Mouse (Mus musculus) stomach, embryonic 14.5 days (tissue): ENCODE measurements around the gene Tfcp2. TPM values are rescaled to one million over a fixed set of nuclear protein-coding genes. Genes with fewer than 3 reads are reported as not detected.

Source experiments
- ATAC-seq: fragments of 200-750 bp; cut with Nextera tagmentation; 2 replicates; pipeline ENCODE4 v1.8.0; 2017; ENCODE audit warnings: low read depth, moderate TSS enrichment; ENCODE audit not compliant: insufficient number of reproducible peaks, insufficient read depth, low FRiP score
- H3K27ac ChIP-seq: fragments of 300-500 bp; sonication (generic); 2 replicates; pipeline ENCODE4 v1.5.1; 2014; ENCODE audit warnings: mild to moderate bottlenecking, low read length, moderate library complexity, mixed read lengths
- H3K27me3 ChIP-seq: fragments of 300-500 bp; sonication (generic); 2 replicates; pipeline ENCODE4 v1.6.1; 2014; ENCODE audit warnings: low read length, control low read depth, mixed read lengths; ENCODE audit not compliant: control insufficient read depth, insufficient read depth
- H3K36me3 ChIP-seq: fragments of 300-500 bp; sonication (generic); 2 replicates; pipeline ENCODE4 v1.6.1; 2014; ENCODE audit warnings: mild to moderate bottlenecking, control low read depth, low read length, moderate library complexity, mixed read lengths; ENCODE audit not compliant: control insufficient read depth, insufficient read depth
- H3K4me1 ChIP-seq: fragments of 300-500 bp; sonication (generic); 2 replicates; pipeline ENCODE4 v1.6.1; 2014; ENCODE audit warnings: low read length, control low read depth, mixed read lengths; ENCODE audit not compliant: control insufficient read depth, insufficient read depth
- H3K4me2 ChIP-seq: fragments of 300-500 bp; sonication (generic); replicated peaks from 2 replicates; pipeline ENCODE4 v1.6.1; 2014; ENCODE audit warnings: low read depth, low read length, control low read depth
- H3K4me3 ChIP-seq: fragments of 300-500 bp; sonication (generic); 2 replicates; pipeline ENCODE4 v1.5.1; 2014; ENCODE audit warnings: low read depth, low read length, control low read depth
- H3K9ac ChIP-seq: fragments of 300-500 bp; sonication (generic); replicated peaks from 2 replicates; pipeline ENCODE4 v1.6.1; 2014; ENCODE audit warnings: low read depth, mild to moderate bottlenecking, control low read depth, low read length, moderate library complexity, mixed read lengths
- H3K9me3 ChIP-seq: fragments of 300-500 bp; sonication (generic); 2 replicates; pipeline ENCODE4 v1.6.1; 2016; ENCODE audit warnings: low read depth, low read length, control low read depth; ENCODE audit not compliant: control insufficient read depth
- WGBS: fragments of 180-500 bp; shearing (Covaris S2); extraction: QIAGEN DNeasy Blood & Tissue Kit; methylation state at CpG from one replicate; pipeline ENCODE4 v1.1.7; 2014; 5-methylcytosine and 5-hydroxymethylcytosine counted together
- polyA plus RNA-seq: library from polyadenylated mRNA; unstranded; fragments of >200 nt; fragmentation: Nextera tagmentation; extraction: Ambion mirVana; gene quantifications from 2 replicates; pipeline ENCODE4 v1.2.1, GENCODE M21; 2014

Tfcp2 gene
- polyA plus RNA-seq: 26.5 and 30.1 TPM in 2 replicates

DNA sequence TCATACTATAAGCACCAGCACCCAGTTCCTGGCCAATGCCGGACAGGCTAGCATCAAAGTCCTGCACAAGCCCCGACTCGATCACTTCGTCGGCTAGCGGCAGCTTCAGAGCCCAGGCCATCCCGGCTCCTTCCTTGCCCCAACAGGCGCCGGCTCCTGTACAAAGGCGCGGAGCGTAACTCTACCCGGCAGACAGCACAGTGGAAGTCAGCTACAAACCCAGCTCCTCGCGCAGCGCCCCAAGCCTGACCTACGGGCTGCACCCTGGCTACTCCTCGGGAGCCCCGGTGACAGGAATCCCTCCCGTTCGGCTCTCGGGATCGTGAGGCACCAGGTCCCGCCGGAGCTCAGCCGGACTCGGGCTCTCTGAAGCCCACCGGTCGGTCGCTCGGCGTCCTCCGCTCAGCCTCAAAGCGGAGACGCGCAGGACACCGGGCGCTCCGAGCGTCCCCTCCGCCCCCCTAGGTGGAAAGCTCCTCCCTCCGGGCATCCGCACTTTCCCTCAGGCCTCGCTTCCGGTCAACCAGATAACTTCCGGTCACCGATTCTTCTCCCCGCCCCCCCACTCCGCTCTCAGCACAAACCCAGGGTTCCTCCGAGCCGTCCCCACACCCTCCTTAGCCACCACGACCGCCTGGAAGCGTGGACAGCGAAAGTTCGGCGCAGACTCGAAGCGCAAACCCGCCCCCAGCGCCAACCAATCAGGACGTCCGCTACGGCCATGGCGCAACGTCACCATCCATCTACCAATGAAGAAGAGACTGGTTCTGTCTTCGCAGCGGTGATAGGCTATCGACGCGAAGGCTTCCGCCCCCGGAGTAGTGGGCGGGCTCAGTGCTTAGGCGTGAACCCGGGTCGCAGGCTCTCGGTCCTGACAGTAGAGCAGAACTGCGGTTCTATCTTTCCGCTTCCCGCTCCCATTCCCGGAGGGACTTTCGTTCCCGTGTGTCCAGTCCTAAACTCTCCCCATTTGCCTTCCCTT lies at the start of gene Tfcp2:
Gene Tfcp2 (minus strand): TSS at position 683 of the 982 bp plus-strand sequence.
- no peaks in the 10 kb centered on the region for H3K9me3 ChIP-seq
- H3K27ac ChIP-seq: peak within 1 kb of the TSS; percentile 77
- no peaks in the 10 kb centered on the region; the same call in 1 of the 2 replicates for H3K36me3 ChIP-seq
- under 1% methylated on average over 84 of the region's 84 CpGs for WGBS
- H3K27me3 ChIP-seq: no peaks in the 10 kb centered on the region
- H3K4me1 ChIP-seq: 0 out of 2 replicates have a peak, but pooled peaks cover 4% of the 10 kb centered on the region
- H3K9ac ChIP-seq: peak within 1 kb of the TSS; percentile 86
- peak within 1 kb of the TSS; percentile 66 for H3K4me3 ChIP-seq
- ATAC-seq: peak; percentile 99
- H3K4me2 ChIP-seq: peak within 1 kb of the TSS; percentile 74

DNA sequence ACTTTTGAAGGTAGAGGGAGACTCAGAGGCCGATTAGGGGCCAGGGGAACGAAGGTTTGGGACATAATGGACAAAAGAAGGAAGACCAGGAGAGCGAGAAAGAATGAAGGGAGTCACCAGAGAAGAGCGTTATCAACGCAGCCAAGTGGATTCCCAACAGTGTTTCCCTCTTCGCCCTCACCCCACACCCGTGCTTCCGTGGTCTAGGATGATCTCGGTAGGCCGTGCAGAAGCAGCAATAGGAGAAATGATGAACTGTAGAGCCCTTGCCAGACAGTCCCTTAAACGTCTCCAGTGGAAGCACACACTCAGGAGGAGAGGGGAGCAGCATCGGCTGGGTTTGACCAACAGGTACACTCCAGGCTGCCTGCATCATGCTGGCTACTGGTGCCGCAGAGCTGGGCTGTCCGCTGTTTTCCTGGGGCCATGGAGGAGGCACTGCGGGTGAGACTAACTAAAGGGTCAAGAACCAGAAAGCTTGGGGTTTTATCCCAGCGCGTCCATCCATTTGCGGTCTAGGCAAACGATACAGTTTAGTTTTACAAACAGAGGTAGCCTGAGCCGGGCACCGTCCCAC lies 49.0 kb upstream of the Tfcp2 start:
- no peak overlapping the region for H3K27ac ChIP-seq
- H3K4me3 ChIP-seq: peak overlapping the region; percentile 74
- no peaks in the 10 kb centered on the region for H3K36me3 ChIP-seq
- H3K9ac ChIP-seq: no peak overlapping the region
- H3K27me3 ChIP-seq: no peaks in the 10 kb centered on the region
- 0 out of 2 replicates have a peak, but pooled peaks cover 7% of the 10 kb centered on the region for H3K4me1 ChIP-seq
- 21% methylated on average over 21 of the region's 21 CpGs for WGBS
- ATAC-seq: no peak
- H3K9me3 ChIP-seq: no peaks in the 10 kb centered on the region
- H3K4me2 ChIP-seq: peak overlapping the region; percentile 98

DNA sequence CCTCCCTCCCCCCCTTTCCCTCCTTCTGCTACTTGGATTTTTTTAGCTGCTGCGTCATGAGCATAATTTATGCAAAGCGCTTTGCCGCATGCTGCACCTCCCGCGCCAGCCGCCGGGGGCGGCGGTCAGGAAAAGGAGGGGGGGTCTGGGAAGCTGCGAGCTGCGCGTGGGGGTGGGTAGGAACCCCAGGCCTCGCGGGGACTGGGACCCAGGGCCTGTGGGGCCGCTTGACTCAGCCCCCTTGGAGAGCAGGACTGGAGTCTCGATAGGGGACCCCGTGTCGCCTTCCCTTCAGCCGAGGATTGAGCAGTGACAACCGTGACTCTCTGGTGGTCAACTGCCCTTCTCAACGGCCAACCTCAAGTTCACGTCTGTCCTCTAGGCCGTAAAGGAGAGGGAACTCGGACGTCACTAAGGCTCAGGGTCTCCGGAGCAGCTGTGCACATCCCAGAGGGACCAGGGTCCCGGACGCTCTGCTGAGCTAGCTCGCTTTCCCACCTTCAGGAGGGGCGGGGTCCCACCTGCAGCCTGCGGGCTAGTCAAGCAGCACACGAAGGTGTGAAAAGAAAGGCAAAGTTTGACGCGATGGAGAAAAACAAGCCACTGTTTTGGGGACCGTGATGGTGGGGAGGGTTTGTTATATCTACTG lies 48.4 kb upstream of the Tfcp2 start:
- H3K4me1 ChIP-seq: 0 out of 2 replicates have a peak, but pooled peaks cover 7% of the 10 kb centered on the region
- ATAC-seq: peak; percentile 69
- no peaks in the 10 kb centered on the region for H3K36me3 ChIP-seq
- peak overlapping the region; percentile 69 for H3K9ac ChIP-seq
- H3K9me3 ChIP-seq: no peaks in the 10 kb centered on the region
- peak overlapping the region; percentile 98 for H3K4me2 ChIP-seq
- 2% methylated on average over 34 of the region's 35 CpGs for WGBS
- H3K27me3 ChIP-seq: no peaks in the 10 kb centered on the region
- no peak overlapping the region for H3K27ac ChIP-seq
- H3K4me3 ChIP-seq: peak overlapping the region; percentile 74

DNA sequence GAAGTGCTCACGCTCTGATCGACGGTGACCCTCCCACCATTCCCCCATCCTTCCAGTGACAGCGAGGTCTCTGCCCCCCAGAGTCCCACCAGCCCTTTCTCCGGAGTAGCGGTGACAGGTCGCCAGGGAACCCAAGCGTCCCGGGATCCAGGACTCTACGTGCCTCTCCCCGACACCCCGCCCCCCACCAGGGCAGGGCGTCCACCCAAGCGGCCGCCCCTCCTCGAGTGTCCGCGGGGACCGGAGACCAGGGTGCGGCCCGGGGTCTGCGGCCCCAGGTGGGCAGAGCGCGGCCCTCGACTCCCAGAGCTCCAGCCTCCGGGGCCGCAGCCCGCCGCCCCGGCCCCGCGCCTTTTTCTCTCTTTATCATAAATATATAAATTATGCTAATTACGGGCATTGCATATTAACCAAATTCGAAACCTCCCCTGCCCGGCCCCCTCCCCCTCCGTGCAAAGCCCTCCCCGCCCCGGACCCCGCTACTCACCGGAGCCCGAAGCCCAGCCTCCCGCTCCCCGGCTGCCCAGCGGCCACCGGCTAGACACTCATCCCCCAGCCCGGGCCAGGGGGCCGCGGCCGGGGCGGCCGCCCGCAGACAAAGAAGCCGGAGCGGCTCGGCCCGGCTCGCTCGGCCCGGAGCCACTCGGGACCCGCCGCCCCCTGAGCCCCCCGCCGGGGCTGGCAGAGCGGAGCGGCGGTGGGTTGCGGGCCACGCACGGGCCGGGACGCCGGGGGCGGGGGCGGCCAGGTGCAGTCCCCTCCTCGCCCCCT lies 47.7 kb upstream of the Tfcp2 start, which contains the start of gene Pou6f1:
Gene Pou6f1 (minus strand): TSS at position 709 of the 771 bp plus-strand sequence.
- Histone ChIP-seq H3K9me3 (no peaks in the 10 kb centered on the region), H3K27me3 (no peaks in the 10 kb centered on the region), H3K9ac (peak within 1 kb of the TSS; percentile 69), H3K36me3 (no peaks in the 10 kb centered on the region), H3K4me3 (peak within 1 kb of the TSS; percentile 74), H3K27ac (peak within 1 kb of the TSS; percentile 21; the same call in 1 of the 2 replicates), H3K4me1 (0 out of 2 replicates have a peak, but pooled peaks cover 4% of the 10 kb centered on the region), H3K4me2 (peak within 1 kb of the TSS; percentile 98)
- peak; percentile 73; the same call in 1 of the 2 replicates for ATAC-seq
- under 1% methylated on average over 71 of the region's 76 CpGs for WGBS

DNA sequence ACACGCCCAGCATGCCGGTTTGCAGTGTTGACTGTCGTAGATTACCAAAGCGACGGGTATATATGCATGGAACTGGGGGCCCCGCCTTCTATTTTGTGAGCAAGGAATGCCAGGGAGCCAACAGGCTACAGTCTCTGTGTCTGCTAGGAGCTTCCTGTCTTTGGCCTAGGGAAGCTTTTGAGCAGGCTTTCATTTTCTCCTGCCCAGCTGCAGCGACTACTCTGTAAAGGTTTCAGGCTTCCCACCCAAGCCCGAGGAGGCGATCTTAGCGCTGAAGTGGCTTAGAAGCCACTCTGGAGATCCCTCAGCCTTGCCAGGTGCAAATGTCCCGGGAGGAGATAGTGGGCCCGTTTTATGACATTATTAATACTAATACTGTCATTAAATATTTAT lies 47.1 kb upstream of the Tfcp2 start:
- no peak overlapping the region; the same call in 1 of the 2 replicates for H3K27ac ChIP-seq
- H3K4me3 ChIP-seq: peak overlapping the region; percentile 74
- H3K4me2 ChIP-seq: peak overlapping the region; percentile 98
- no peaks in the 10 kb centered on the region for H3K36me3 ChIP-seq
- H3K9me3 ChIP-seq: no peaks in the 10 kb centered on the region
- no peak for ATAC-seq
- H3K27me3 ChIP-seq: no peaks in the 10 kb centered on the region
- H3K9ac ChIP-seq: peak overlapping the region; percentile 69
- WGBS: 3% methylated on average over 12 of the region's 12 CpGs
- H3K4me1 ChIP-seq: 0 out of 2 replicates have a peak, but pooled peaks cover 4% of the 10 kb centered on the region

DNA sequence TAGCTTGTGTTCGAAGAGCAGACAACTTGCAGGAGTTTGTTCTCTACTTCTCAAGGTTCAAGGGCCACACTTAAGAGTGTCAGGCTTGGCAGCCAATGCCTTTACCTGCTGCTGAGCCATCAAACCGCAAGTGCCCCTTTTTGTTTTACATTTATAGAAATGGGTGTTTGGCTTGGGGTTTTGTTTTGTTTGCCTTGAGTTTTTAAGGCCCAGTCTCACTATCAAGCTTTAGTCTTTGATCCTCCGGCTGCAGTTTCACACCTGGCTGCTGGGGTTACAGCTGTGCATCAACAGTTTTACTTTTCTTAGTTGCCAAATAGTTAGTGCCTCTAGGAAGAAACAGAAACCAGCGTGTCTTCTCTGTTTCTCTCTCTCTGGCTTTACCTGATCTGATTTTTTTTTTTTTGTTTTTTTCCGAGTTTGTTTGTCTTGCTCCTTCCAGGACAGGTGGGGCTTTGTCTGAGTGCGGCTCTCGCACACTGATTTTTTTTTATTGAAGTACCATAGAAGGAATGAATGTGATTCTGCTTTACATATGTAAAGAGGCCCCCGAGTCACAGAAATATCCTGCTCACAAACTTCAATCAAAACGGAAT lies 46.6 kb upstream of the Tfcp2 start:
- H3K36me3 ChIP-seq: no peaks in the 10 kb centered on the region
- WGBS: 25% methylated on average over 9 of the region's 9 CpGs
- no peaks in the 10 kb centered on the region for H3K9me3 ChIP-seq
- H3K4me1 ChIP-seq: 0 out of 2 replicates have a peak, but pooled peaks cover 4% of the 10 kb centered on the region
- ATAC-seq: no peak
- peak overlapping the region; percentile 98 for H3K4me2 ChIP-seq
- H3K4me3 ChIP-seq: peak overlapping the region; percentile 74
- no peak overlapping the region for H3K9ac ChIP-seq
- H3K27ac ChIP-seq: no peak overlapping the region
- H3K27me3 ChIP-seq: no peaks in the 10 kb centered on the region

DNA sequence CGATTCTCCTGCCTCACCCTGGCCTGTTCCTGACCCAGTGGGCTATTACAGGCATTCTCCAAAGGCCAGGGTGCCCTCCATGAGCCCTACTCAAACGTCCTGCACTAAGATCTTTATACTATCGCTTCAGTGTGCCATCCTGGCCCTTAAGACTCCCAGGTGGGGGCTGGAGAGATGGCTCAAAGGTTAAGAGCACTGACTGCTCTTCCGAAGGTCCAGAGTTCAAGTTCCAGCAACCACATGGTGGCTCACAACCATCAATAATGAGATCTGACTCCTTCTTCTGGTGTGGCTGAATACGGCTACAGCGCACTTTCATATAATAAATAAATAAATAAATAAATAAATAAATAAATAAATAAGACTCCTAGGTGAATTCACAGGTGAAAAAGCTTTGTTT lies 41.0 kb upstream of the Tfcp2 start:
- Histone ChIP-seq H3K4me1 (no peaks in the 10 kb centered on the region), H3K27ac (no peak overlapping the region), H3K27me3 (no peaks in the 10 kb centered on the region), H3K36me3 (no peaks in the 10 kb centered on the region), H3K9ac (no peak overlapping the region), H3K4me3 (no peak overlapping the region), H3K9me3 (no peaks in the 10 kb centered on the region), H3K4me2 (no peak overlapping the region)
- 83% methylated on average over 6 of the region's 6 CpGs for WGBS
- ATAC-seq: no peak
